Mouse (Mus musculus): ENCODE results near the gene Snapc4.
A peak's percentile ranks its signal among the peaks of the same experiment; 100 is the strongest.

The Snapc4 gene

GRCm38 (mm10) chr2:26312812-26313211 lies 67.6 kb downstream of the Snapc4 start:
- DNase-seq: peak; percentile 54 to 64
